Mouse (Mus musculus) lung, postnatal 0 days (tissue): ENCODE results near the gene Abr. TPM values are rescaled to one million over a fixed set of nuclear protein-coding genes. Genes with fewer than 3 reads are reported as not detected.

ENCODE experiments used
- ATAC-seq: fragments of 200-750 bp; cut with Nextera tagmentation; 2 replicates; pipeline ENCODE4 v1.8.0; 2017; ENCODE audit warnings: moderate library complexity
- DNase-seq: peaks from one replicate; pipeline ENCODE4 v3.0.0-alpha.2; 2016; ENCODE audit warnings: low spot score
- H3K27ac ChIP-seq: fragments of 300-500 bp; sonication (generic); 2 replicates; pipeline ENCODE4 v1.5.1; 2014; ENCODE audit warnings: antibody characterized with exemption, mild to moderate bottlenecking, low read length, mixed read lengths
- H3K27me3 ChIP-seq: fragments of 300-500 bp; sonication (generic); replicated peaks from 2 replicates; pipeline ENCODE4 v1.6.1; 2014; ENCODE audit warnings: low read length, mixed read lengths; ENCODE audit not compliant: insufficient read depth
- H3K36me3 ChIP-seq: fragments of 300-500 bp; sonication (generic); 2 replicates; pipeline ENCODE4 v1.6.1; 2014; ENCODE audit warnings: low read length, mixed read lengths; ENCODE audit not compliant: insufficient read depth
- H3K4me1 ChIP-seq: fragments of 300-500 bp; sonication (generic); 2 replicates; pipeline ENCODE4 v1.6.1; 2014; ENCODE audit warnings: antibody characterized with exemption, low read depth, low read length, mixed read lengths; ENCODE audit not compliant: insufficient read depth
- H3K4me2 ChIP-seq: fragments of 300-500 bp; sonication (generic); replicated peaks from 2 replicates; pipeline ENCODE4 v1.6.1; 2014; ENCODE audit warnings: low read depth, mild to moderate bottlenecking, low read length, moderate library complexity, mixed read lengths
- H3K4me3 ChIP-seq: fragments of 300-500 bp; sonication (generic); 2 replicates; pipeline ENCODE4 v1.5.1; 2014; ENCODE audit warnings: low read depth, low read length
- H3K9ac ChIP-seq: fragments of 300-500 bp; sonication (generic); replicated peaks from 2 replicates; pipeline ENCODE4 v1.6.1; 2014; ENCODE audit warnings: low read depth, mild to moderate bottlenecking
- H3K9me3 ChIP-seq: fragments of 300-500 bp; sonication (generic); 2 replicates; pipeline ENCODE4 v1.6.1; 2016; ENCODE audit warnings: low read length, mixed read lengths
- CTCF ChIP-seq: IDR thresholded peaks from 2 replicates; pipeline ENCODE4 v1.5.1; 2016; ENCODE audit warnings: antibody characterized with exemption, mild to moderate bottlenecking
- EP300 ChIP-seq: IDR thresholded peaks from 2 replicates; pipeline ENCODE4 v1.6.1; 2016; ENCODE audit warnings: antibody characterized with exemption, mild to moderate bottlenecking, control low read depth
- WGBS: fragments of 180-500 bp; shearing (Covaris S2); extraction: QIAGEN DNeasy Blood & Tissue Kit; methylation state at CpG from one replicate; pipeline ENCODE4 v1.1.7; 2014; 5-methylcytosine and 5-hydroxymethylcytosine counted together
- polyA plus RNA-seq: library from polyadenylated mRNA; unstranded; fragments of >200 nt; fragmentation: Nextera tagmentation; extraction: Ambion mirVana; gene quantifications from 2 replicates; pipeline ENCODE4 v1.2.1, GENCODE M21; 2015

The Abr gene
- polyA plus RNA-seq, 1 experiment from 2014 or later = 17.2 TPM

GRCm38 (mm10) chr11:76540973-76541372 lies 81.1 kb downstream of the Abr start:
- Histone ChIP-seq H3K4me2 (no peak overlapping the region), H3K27me3 (no peaks in the 10 kb centered on the region), H3K27ac (no peak overlapping the region), H3K4me3 (no peak overlapping the region), H3K36me3 (no peaks in the 10 kb centered on the region), H3K9me3 (no peaks in the 10 kb centered on the region), H3K9ac (no peak overlapping the region), H3K4me1 (no peaks in the 10 kb centered on the region)
- TF ChIP-seq EP300 = no peak
- peak; percentile 87 for TF ChIP-seq CTCF
- DNase-seq (peak; percentile 68), ATAC-seq (peak; percentile 54)
- WGBS = 18% methylated on average over 1 of the region's 1 CpGs

GRCm38 (mm10) chr11:76537401-76537800 lies 84.7 kb downstream of the Abr start:
- DNase-seq = no peak
- 84% methylated on average over 3 of the region's 3 CpGs for WGBS
- no peaks in the 10 kb centered on the region for H3K27me3 ChIP-seq

DNA sequence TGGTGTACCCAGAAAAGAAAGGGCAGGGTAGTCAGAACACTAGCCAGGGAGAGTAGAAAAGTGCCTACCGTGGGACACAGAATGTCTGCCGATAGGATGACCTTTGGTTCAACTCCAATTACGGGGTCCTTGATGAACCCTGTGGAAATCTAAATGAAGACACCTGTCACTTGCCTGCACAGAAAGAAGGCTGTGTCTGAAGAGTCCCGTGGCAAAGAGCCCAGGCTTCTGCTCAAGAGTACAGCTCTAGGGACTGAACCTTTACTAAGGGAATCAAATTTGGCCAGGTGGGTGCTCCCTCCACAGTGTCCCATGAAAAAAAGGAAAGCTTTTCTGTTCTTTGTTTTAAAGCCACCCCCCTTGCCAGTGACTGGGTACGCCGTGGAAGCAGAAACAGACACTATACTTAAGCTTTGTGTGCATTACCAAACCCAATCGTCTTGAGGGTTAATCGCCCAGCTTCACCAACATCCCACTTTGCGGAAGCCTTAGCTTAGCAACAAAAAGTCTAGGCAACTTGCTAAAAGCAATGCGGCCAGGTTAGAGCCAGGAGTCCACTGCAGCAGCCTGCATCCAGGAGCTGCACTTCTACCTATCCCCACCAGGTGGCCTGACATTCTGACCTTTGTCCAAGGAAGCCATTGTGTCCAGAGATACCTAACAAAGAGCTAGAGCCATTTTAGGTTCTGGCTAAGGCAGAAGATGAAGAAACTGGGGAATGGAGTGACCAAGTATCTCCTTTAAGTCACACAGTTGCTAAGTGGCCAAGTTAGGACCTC lies 85.3 kb downstream of the Abr start:
- no peak overlapping the region for H3K4me2 ChIP-seq
- no peaks in the 10 kb centered on the region for H3K27me3 ChIP-seq
- no peak for ATAC-seq
- TF ChIP-seq EP300 (no peak), CTCF (peak; percentile 75)
- H3K27ac ChIP-seq = no peak overlapping the region
- no peaks in the 10 kb centered on the region for H3K9me3 ChIP-seq
- 76% methylated on average over 10 of the region's 10 CpGs for WGBS
- peak; percentile 22 for DNase-seq
- H3K4me3 ChIP-seq = no peak overlapping the region
- no peaks in the 10 kb centered on the region for H3K36me3 ChIP-seq
- H3K9ac ChIP-seq = no peak overlapping the region
- H3K4me1 ChIP-seq = no peaks in the 10 kb centered on the region

More at GRCm38 (mm10) chr11:76537401-76537800, 84.7 kb downstream of the Abr start:
- Histone ChIP-seq H3K36me3 (no peaks in the 10 kb centered on the region), H3K27ac (no peak overlapping the region), H3K4me3 (no peak overlapping the region), H3K4me2 (no peak overlapping the region), H3K4me1 (no peaks in the 10 kb centered on the region), H3K9ac (no peak overlapping the region), H3K9me3 (no peaks in the 10 kb centered on the region)
- no peak for ATAC-seq
- no peak for TF ChIP-seq CTCF
- TF ChIP-seq EP300 = no peak

DNA sequence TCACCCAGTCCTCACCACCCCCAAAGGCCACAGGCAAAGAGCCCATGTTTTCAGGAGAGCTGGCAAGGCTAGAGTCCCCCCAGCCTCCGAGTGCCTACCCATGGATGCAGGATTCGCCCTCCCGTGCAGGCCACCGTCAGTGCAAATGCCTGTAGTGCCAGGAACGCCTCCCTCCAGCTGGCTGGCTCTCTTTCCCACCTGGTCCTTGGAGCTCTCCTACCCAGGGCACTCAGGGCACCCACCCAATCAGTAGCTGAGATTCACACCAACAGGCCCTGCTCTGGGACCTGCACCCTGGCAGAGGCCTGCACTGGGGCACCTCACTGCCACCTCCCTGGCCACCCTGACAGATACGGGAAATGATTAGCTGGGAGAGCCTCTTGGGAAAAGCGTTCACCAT lies 90.1 kb downstream of the Abr start:
- Histone ChIP-seq H3K9ac (no peak overlapping the region), H3K4me2 (no peak overlapping the region), H3K36me3 (no peaks in the 10 kb centered on the region), H3K27me3 (no peaks in the 10 kb centered on the region), H3K4me1 (no peaks in the 10 kb centered on the region), H3K4me3 (no peak overlapping the region), H3K27ac (no peak overlapping the region), H3K9me3 (no peaks in the 10 kb centered on the region)
- WGBS = 86% methylated on average over 7 of the region's 7 CpGs
- TF ChIP-seq CTCF = no peak
- no peak for TF ChIP-seq EP300
- ATAC-seq = no peak
- no peak for DNase-seq

- H3K4me2 ChIP-seq = no peak overlapping the region
- no peaks in the 10 kb centered on the region for H3K36me3 ChIP-seq
- no peak overlapping the region for H3K4me3 ChIP-seq
- H3K4me1 ChIP-seq = no peaks in the 10 kb centered on the region
- DNase-seq (peak; percentile 15), ATAC-seq (no peak)
- TF ChIP-seq CTCF (no peak), EP300 (no peak)
- H3K9me3 ChIP-seq = no peaks in the 10 kb centered on the region
- no peak overlapping the region for H3K9ac ChIP-seq
- H3K27ac ChIP-seq = no peak overlapping the region
- no peaks in the 10 kb centered on the region for H3K27me3 ChIP-seq
- WGBS = 50% methylated on average over 6 of the region's 7 CpGs
Measured at GRCm38 (mm10) chr11:76530966-76531678, 91.0 kb downstream of the Abr start.

DNA sequence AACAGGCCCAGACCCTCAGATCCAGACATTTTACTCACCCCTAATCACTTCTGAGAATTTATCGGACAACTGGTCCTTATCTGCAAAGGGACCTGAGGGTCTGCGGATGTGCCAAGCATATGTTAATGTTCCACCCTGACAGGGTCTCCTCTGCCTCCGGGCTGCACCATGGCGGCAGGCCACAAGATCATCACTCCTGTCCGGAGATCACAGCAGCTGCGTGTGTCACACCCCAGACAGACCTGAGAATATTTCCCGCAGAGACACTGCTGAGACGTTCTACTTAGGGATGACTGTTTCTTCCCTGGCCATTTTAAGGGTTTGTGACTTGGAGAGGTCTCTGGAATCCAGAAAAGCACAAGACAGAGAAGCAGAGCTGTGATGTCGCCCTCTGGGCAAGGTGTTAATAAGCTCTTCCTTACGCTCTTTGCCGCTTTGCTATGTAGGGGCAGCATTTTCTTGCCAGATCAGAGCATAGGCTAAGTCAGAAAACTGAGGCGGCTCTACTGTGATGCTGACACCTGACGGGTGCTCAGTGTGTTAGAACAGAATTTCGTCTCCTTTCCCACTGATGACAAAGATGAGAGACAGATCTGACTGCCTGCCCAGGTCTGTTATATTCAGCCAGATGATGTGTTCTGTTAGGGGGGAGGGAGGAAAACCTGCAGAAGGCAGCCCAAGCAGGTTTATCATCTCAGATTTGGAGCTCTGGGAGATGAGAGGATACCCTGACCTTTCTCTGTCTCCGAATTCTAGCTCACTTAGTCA lies 91.8 kb downstream of the Abr start:
- H3K36me3 ChIP-seq = no peaks in the 10 kb centered on the region
- no peak overlapping the region for H3K9ac ChIP-seq
- no peak for TF ChIP-seq EP300
- no peak overlapping the region for H3K27ac ChIP-seq
- DNase-seq (no peak), ATAC-seq (no peak)
- no peaks in the 10 kb centered on the region for H3K4me1 ChIP-seq
- H3K27me3 ChIP-seq = no peaks in the 10 kb centered on the region
- H3K4me3 ChIP-seq = no peak overlapping the region
- WGBS = 69% methylated on average over 15 of the region's 15 CpGs
- H3K9me3 ChIP-seq = no peaks in the 10 kb centered on the region
- no peak overlapping the region for H3K4me2 ChIP-seq
